Mouse (Mus musculus): ENCODE results near the gene Dnajc22. TPM values are rescaled to one million over a fixed set of nuclear protein-coding genes. Genes with fewer than 3 reads are reported as not detected.
A peak's percentile ranks its signal among the peaks of the same experiment; 100 is the strongest.
"Not testable (repeated sequence)": the region's sequence is repeated elsewhere in the genome, so short reads cannot be mapped to it uniquely, and the experiment has no call there.

Gene Dnajc22
- polyA plus RNA-seq (2015; fragmentation: Nextera tagmentation; extraction: Ambion mirVana), result 0.55 and 1.0 TPM in 2 replicates

DNA sequence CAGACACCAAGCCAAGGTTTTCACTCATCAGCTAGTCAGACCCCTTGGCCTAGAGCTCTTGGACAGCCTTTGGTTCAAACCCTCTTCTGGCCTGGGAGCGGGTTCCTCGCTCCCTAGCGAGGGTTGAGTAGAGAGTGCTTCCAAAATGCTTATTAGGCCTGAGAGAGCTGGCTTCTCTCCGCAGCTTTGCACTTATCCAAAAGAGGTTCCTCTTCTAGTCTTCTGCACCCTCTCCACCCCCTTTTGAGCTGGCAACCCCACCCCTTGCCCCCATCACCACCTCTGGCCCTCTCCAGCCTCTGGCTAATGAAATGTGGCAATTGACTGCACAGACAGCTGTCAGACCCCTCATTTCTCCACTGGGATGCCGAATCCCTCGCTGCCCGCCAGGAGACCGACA is at the start of gene Dnajc22:
Gene Dnajc22 (plus strand): TSS at position 301 of the 400 bp plus-strand sequence.
- Histone ChIP-seq H3K4me1 (replicated peaks) (peaks cover 46% of the 10 kb centered on the region), H3K9ac (peak within 1 kb of the TSS; percentile 47; the same call in 1 of the 2 replicates), H3K9me3 (replicated peaks) (no peaks in the 10 kb centered on the region), H3K4me2 (peak within 1 kb of the TSS; percentile 93), H3K27me3 (peaks cover 96% of the 10 kb centered on the region), H3K4me3 (peak within 1 kb of the TSS; percentile 52), H3K36me3 (no peaks in the 10 kb centered on the region), H3K27ac (no peak within 1 kb of the TSS)
- WGBS, result 46% methylated on average over 8 of the region's 8 CpGs
- ATAC-seq (replicated peaks; ENCODE audit: insufficient number of reproducible peaks, insufficient read depth, low FRiP score, low read depth), result no peak

DNA sequence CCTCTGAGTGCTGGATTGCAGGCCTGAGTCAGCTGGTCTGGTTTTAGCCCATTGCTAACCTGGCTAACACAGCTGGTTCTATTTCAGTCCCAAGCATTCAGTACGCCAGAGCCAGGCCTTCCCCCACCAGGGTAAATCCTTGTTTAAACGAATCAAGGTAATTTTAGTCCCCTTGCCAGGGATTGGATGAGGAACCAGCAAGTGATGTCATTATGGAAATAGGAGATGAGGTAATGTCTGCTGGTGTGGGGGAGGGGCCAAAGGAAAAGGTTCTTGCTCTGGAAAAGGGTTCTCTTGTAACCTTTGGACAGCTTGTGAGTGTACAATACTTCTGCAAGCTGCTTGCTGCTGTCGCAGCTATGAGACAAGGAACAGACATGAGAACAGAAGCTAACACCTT is 48.1 kb upstream of the Dnajc22 start:
- WGBS, result 42% methylated on average over 3 of the region's 3 CpGs
- Histone ChIP-seq H3K4me1 (replicated peaks) (peaks cover 15% of the 10 kb centered on the region), H3K27ac (no peak overlapping the region), H3K4me3 (no peak overlapping the region), H3K9ac (no peak overlapping the region), H3K9me3 (replicated peaks) (no peaks in the 10 kb centered on the region), H3K36me3 (no peaks in the 10 kb centered on the region), H3K4me2 (no peak overlapping the region), H3K27me3 (0 out of 2 replicates have a peak, but pooled peaks cover 3% of the 10 kb centered on the region)
- ATAC-seq (replicated peaks; ENCODE audit: insufficient number of reproducible peaks, insufficient read depth, low FRiP score, low read depth), result no peak

DNA sequence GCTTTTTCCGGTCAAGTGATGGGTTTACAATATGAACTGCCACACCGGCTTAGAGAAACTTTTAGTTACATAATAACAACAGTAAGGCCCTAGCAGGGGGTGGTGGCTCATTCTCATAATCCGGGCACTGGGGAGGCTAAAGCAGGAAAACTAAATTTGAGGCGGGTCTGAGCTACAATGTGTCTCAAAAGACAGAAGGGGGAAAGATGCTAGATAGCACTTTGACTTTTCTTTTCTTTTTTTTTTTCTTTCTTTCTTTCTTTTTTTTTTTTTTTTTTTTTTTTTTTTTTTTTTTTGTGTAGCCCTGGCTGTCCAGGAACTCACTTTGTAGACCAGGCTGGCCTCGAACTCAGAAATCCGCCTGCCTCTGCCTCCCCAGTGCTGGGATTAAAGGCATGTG is 47.2 kb upstream of the Dnajc22 start:
- H3K36me3 ChIP-seq; H3K9me3 ChIP-seq (replicated peaks); H3K4me3 ChIP-seq; H3K4me2 ChIP-seq; H3K9ac ChIP-seq; H3K27me3 ChIP-seq; ATAC-seq (replicated peaks; ENCODE audit: insufficient number of reproducible peaks, insufficient read depth, low FRiP score, low read depth); H3K4me1 ChIP-seq (replicated peaks); H3K27ac ChIP-seq: not testable (repeated sequence)
- 70% methylated on average over 6 of the region's 6 CpGs for WGBS

DNA sequence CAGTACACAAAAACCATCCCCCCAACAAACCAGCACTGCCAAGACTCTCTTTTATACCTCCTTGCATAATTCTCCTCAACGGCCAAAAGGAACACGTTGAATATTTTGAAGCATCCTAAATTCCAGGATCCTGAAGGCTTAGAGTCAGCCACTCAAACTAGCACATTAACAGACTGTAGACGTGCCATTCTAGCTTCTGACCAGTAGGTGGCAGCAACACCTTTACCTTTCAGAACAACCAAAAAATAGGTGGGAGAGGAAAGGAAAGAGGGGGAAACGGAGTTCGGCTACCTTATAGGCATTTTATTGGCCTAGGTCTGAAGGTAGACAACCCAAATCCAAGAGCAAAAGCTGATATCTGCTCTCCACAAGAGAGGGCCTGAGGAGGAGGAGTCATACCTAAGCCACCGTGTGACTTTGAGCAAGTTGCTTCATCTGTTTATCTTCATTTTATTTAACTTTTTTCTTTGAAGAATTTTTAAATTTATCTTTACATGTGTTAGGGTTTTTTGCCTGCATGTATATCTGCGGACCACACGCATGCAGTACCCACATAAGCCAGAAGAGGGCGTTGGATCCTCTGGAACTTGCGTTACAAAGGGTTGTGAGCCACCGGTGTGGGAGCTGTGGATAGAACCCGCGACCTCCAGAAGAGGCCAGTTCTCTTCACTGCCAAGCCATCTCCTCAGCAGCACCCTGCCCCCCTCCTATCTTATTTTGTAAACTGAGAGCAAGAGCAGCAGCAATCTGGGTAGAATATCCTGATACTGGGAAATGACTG is 43.3 kb upstream of the Dnajc22 start:
- H3K4me2 ChIP-seq, result no peak overlapping the region
- ATAC-seq (replicated peaks; ENCODE audit: insufficient number of reproducible peaks, insufficient read depth, low FRiP score, low read depth), result no peak
- H3K4me3 ChIP-seq, result no peak overlapping the region
- H3K9me3 ChIP-seq (replicated peaks), result no peaks in the 10 kb centered on the region
- H3K27me3 ChIP-seq, result peaks cover 38% of the 10 kb centered on the region
- no peak overlapping the region for H3K27ac ChIP-seq
- peaks cover under 1% of the 10 kb centered on the region; the same call in 1 of the 2 replicates for H3K4me1 ChIP-seq (replicated peaks)
- no peak overlapping the region for H3K9ac ChIP-seq
- no peaks in the 10 kb centered on the region for H3K36me3 ChIP-seq
- WGBS, result 27% methylated on average over 13 of the region's 13 CpGs

DNA sequence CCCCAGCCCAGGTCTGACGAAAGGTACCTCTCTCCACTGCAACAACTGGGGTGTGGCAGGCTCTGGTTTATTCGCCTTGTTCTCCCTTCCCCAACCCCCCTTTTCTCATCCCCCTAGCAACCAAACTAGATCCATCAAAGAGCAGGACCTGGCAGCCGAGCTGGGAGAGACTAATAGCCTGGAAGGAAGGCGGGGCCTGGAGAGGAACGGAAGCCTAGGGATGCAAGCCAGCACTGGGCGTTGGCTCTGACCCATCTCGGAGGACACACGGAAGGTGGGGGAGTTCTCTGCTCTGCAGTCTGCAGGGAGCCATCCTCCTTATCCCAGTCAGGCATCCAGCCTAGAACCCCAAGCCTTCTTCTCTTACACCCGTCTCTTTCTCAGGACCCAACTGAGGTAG is 39.6 kb upstream of the Dnajc22 start:
- Histone ChIP-seq H3K9ac (no peak overlapping the region), H3K36me3 (no peaks in the 10 kb centered on the region), H3K9me3 (replicated peaks) (no peaks in the 10 kb centered on the region), H3K27me3 (peaks cover 72% of the 10 kb centered on the region), H3K27ac (no peak overlapping the region), H3K4me1 (replicated peaks) (peaks cover 26% of the 10 kb centered on the region), H3K4me3 (no peak overlapping the region), H3K4me2 (no peak overlapping the region)
- no peak for ATAC-seq (replicated peaks; ENCODE audit: insufficient number of reproducible peaks, insufficient read depth, low FRiP score, low read depth)
- 21% methylated on average over 9 of the region's 9 CpGs for WGBS

DNA sequence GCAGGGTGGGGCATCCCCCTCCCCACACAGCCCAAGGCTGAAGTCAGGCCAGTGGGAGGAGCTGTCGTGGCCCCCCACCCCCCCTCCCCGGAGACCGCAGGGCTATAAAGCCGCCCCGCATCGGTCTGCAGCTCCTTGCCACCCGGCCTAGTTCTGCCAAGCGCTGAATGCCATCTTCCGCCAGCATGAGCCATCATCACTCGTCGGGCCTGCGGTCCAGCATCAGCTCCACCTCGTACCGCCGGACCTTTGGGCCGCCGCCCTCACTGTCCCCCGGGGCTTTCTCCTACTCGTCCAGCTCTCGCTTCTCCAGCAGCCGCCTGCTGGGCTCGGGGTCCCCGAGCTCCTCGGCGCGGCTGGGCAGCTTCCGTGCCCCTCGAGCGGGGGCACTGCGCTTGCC is 37.9 kb upstream of the Dnajc22 start, which contains the start of gene Prph:
Gene Prph (plus strand): TSS at position 135 of the 400 bp plus-strand sequence.
- WGBS, result 1% methylated on average over 30 of the region's 30 CpGs
- 0 out of 2 replicates have a peak, but pooled peaks have one; percentile 25 for ATAC-seq (replicated peaks; ENCODE audit: insufficient number of reproducible peaks, insufficient read depth, low FRiP score, low read depth)
- H3K4me1 ChIP-seq (replicated peaks), result peaks cover 26% of the 10 kb centered on the region
- H3K36me3 ChIP-seq, result no peaks in the 10 kb centered on the region
- peaks cover 88% of the 10 kb centered on the region for H3K27me3 ChIP-seq
- H3K4me2 ChIP-seq, result peak within 1 kb of the TSS; percentile 88
- peak within 1 kb of the TSS; percentile 44 for H3K9ac ChIP-seq
- H3K27ac ChIP-seq, result no peak within 1 kb of the TSS
- H3K9me3 ChIP-seq (replicated peaks), result no peaks in the 10 kb centered on the region
- H3K4me3 ChIP-seq, result peak within 1 kb of the TSS; percentile 49

DNA sequence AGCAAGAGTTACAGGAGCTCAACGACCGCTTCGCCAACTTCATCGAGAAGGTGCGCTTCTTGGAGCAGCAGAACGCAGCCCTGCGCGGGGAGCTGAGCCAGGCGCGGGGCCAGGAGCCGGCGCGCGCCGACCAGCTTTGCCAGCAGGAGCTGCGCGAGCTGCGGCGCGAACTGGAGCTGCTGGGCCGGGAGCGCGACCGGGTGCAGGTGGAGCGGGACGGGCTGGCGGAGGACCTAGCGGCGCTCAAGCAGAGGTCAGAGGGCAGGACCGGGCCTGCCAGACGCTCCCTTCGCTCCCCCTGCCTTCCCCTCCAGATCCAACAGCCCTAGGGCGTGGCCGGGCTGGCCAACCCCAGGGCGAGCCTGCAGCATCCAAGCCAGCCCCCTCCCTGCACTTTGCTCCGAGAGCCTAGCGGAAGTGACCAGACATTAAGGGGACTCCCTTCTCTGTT is 37.4 kb upstream of the Dnajc22 start:
- H3K27ac ChIP-seq, result no peak overlapping the region
- H3K9ac ChIP-seq, result peak overlapping the region; percentile 44
- H3K36me3 ChIP-seq, result no peaks in the 10 kb centered on the region
- peaks cover 26% of the 10 kb centered on the region for H3K4me1 ChIP-seq (replicated peaks)
- ATAC-seq (replicated peaks; ENCODE audit: insufficient number of reproducible peaks, insufficient read depth, low FRiP score, low read depth), result no peak
- H3K27me3 ChIP-seq, result peaks cover 92% of the 10 kb centered on the region
- no peaks in the 10 kb centered on the region for H3K9me3 ChIP-seq (replicated peaks)
- peak overlapping the region; percentile 49 for H3K4me3 ChIP-seq
- under 1% methylated on average over 33 of the region's 37 CpGs for WGBS
- H3K4me2 ChIP-seq, result peak overlapping the region; percentile 88

DNA sequence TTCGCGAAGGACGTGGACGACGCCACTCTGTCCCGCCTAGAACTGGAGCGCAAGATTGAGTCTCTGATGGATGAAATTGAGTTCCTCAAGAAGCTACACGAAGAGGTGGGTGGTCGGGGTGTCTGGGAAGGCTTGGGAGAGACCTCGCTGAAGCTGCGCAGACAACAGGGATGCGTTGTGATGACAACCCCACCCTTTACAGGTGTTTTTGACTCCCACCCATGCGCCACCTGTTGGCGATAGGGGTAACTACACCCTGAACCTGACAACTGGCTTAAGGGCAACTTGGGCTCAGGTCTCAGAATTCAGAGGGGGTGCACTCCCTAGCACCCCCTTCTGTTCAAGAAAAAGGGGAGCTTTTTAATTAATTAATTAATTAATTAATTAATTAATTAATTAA is 36.6 kb upstream of the Dnajc22 start:
- 7% methylated on average over 14 of the region's 14 CpGs for WGBS
- Histone ChIP-seq H3K27me3 (peaks cover 95% of the 10 kb centered on the region), H3K27ac (no peak overlapping the region), H3K9ac (no peak overlapping the region), H3K9me3 (replicated peaks) (no peaks in the 10 kb centered on the region), H3K36me3 (no peaks in the 10 kb centered on the region), H3K4me1 (replicated peaks) (peaks cover 26% of the 10 kb centered on the region), H3K4me3 (peak overlapping the region; percentile 49), H3K4me2 (peak overlapping the region; percentile 88)
- no peak for ATAC-seq (replicated peaks; ENCODE audit: insufficient number of reproducible peaks, insufficient read depth, low FRiP score, low read depth)

DNA sequence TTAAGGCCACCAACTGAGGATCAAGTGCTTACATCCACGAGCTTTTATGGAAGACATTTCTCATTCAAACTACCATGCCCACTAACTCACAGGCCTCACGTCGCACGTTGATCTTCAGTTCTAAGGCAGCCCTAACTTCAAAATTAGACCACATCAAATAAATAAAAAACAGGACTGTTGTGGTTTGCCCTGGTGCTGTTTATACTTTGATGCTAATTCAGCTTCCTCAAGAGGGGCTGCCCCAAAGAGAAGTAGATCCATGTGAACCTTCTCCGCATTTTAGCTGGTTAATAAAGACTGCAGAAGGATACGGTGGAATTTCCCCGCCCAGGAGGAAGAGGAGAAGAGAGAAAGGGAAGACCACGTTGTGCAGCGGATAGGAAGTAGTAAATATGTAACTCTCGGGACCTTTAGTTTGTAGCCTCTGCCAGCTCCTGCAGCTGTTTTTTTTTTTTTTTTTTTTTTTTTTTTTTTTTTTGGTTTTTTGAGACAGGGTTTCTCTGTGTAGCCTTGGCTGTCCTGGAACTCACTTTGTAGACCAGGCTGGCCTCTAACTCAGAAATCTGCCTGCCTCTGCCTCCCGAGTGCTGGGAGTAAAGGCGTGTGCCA is 27.3 kb upstream of the Dnajc22 start:
- Histone ChIP-seq H3K27me3 (peaks cover 12% of the 10 kb centered on the region), H3K9me3 (replicated peaks) (no peaks in the 10 kb centered on the region), H3K4me2 (no peak overlapping the region), H3K4me3 (no peak overlapping the region), H3K9ac (no peak overlapping the region), H3K4me1 (replicated peaks) (no peaks in the 10 kb centered on the region), H3K36me3 (no peaks in the 10 kb centered on the region), H3K27ac (no peak overlapping the region)
- no peak for ATAC-seq (replicated peaks; ENCODE audit: insufficient number of reproducible peaks, insufficient read depth, low FRiP score, low read depth)
- WGBS, result 72% methylated on average over 12 of the region's 12 CpGs

DNA sequence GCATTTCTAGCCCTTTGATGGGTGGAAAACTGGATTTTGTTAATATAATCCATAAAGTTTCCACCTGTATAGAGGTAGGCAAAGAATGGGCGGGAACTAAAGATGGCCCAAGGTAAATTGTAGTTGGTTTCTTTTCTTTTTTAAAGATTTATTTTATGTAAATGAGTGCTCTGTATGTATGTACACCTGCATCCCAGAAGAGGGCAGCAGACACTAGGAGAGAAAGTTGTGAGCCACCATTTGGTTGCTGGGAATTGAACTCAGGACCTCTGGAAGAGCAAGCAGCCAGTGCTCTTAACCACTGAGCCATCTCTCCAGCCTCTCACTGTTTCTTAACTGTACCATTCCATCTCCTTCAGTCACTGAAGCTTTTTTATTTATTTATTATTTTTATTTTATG is 21.0 kb upstream of the Dnajc22 start:
- Histone ChIP-seq H3K4me3 (no peak overlapping the region), H3K4me2 (no peak overlapping the region), H3K27ac (no peak overlapping the region), H3K36me3 (no peaks in the 10 kb centered on the region), H3K9ac (no peak overlapping the region), H3K9me3 (replicated peaks) (no peaks in the 10 kb centered on the region), H3K27me3 (no peaks in the 10 kb centered on the region), H3K4me1 (replicated peaks) (peaks cover 16% of the 10 kb centered on the region)
- 84% methylated on average over 1 of the region's 1 CpGs for WGBS
- no peak for ATAC-seq (replicated peaks; ENCODE audit: insufficient number of reproducible peaks, insufficient read depth, low FRiP score, low read depth)

DNA sequence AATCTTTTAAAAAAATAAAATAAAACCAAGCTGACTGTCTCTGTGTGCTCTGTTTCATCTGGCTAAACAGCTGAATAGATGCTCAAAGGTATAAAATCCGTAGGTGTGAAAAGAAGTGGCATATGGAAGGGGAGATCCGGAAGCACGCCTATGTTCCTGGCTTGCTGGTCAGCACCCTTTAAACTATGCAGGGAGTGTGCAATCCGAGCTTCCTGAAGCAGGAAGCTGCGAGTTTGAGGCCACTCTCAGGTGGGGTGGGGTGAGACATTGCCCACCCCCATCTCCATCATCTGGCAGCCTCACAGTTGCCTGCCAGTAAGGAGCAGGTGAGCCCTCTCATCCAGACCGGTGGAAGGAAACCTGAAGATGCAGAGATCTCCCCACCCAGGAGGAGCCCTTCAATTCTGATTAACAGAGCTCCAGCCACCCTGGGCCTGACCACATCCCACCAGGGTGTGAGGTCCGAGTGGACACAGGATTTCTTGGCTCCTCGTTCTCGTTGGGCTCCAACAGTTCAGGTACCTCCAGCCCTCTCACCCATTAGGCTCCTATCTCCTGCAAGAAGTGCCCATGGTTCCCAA is 18.9 kb upstream of the Dnajc22 start, which contains the start of gene Troap:
Gene Troap (plus strand): TSS at position 557 of the 581 bp plus-strand sequence.
- peaks cover 7% of the 10 kb centered on the region; the same call in 1 of the 2 replicates for H3K36me3 ChIP-seq
- H3K4me3 ChIP-seq, result peak within 1 kb of the TSS; percentile 60
- peak within 1 kb of the TSS; percentile 57 for H3K9ac ChIP-seq
- H3K27ac ChIP-seq, result peak within 1 kb of the TSS; percentile 93
- peaks cover 22% of the 10 kb centered on the region for H3K4me1 ChIP-seq (replicated peaks)
- 20% methylated on average over 9 of the region's 9 CpGs for WGBS
- peak within 1 kb of the TSS; percentile 75 for H3K4me2 ChIP-seq
- ATAC-seq (replicated peaks; ENCODE audit: insufficient number of reproducible peaks, insufficient read depth, low FRiP score, low read depth), result peak; percentile 33
- no peaks in the 10 kb centered on the region for H3K9me3 ChIP-seq (replicated peaks)
- H3K27me3 ChIP-seq, result no peaks in the 10 kb centered on the region

Measured in heart, embryonic 15.5 days (tissue).